Mouse (Mus musculus): Measurements from ENCODE around the gene Ctnna3. TPM values are rescaled to one million over a fixed set of nuclear protein-coding genes. Genes with fewer than 3 reads are reported as not detected.
"Not testable (repeated sequence)": the region's sequence is repeated elsewhere in the genome, so short reads cannot be mapped to it uniquely, and the experiment has no call there.

The Ctnna3 gene
- polyA plus RNA-seq, 1 experiment: 0.70 TPM

GRCm38 (mm10) chr10:64342702-64343379, 912.9 kb downstream of the Ctnna3 start:
- peak; percentile 52 to 71 for DNase-seq (ENCODE audit: extremely low spot score in 1 of 2, low spot score in 1 of 2)

GRCm38 (mm10) chr10:64373288-64373687, 943.4 kb downstream of the Ctnna3 start:
- no peak for DNase-seq (ENCODE audit: extremely low spot score in 1 of 2, low spot score in 1 of 2)

DNA sequence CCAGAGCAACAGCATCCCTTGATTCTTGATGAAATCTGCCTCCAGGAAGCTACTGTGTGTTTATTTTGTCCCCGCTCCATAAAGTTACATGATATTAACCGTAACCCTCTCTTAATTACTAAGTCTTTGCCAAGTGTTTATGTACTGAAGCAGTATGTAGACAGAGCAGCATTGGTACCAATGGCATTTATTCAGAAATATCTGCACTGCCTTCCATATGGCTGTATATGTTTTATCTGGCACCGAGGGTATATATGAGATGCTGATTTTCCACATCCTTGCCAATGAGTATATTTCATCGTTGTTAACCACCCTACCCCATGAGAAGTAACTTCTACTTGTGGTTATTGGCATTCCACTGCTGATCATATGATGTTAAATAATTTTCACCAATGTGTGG, 947.9 kb downstream of the Ctnna3 start:
- DNase-seq (ENCODE audit: extremely low spot score in 1 of 2, low spot score in 1 of 2): no peak

DNA sequence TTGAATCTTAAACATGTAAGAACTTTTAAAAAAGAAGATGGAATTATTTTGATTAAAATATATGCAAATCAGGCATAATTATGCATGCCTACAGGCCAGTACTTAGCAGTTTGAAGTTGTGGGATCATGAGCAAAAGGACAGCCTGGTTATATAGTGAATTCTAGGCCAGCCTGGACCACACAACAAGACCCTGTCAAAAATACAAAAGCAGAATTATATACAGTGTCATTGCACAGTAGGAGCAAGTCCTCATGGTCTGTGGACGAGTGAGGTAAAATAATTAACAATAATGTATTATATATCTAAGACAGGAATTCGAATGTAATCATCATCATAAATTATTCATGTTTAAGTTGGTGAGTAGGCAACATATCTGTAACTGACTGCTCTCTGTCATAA, 966.7 kb downstream of the Ctnna3 start:
- no peak for DNase-seq (ENCODE audit: extremely low spot score in 1 of 2, low spot score in 1 of 2)

DNA sequence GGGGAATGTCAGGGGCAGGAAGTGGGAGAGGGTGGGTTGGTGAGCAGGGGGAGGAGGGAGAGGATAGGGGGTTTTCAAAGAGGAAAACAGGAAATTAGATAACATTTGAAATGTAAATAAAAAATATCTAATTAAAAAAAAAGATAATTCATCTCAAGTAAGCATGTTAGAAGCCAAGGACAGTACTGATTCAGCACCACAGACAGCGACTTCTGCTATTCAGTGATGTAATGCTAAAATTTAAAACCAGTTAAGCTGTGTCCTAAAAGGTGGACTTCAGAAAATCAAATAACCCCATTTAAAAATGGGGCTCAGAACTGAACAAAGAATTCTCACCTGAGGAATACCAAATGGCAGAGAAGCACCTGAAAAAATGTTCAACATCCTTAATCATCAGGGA, 988.5 kb downstream of the Ctnna3 start:
- DNase-seq (ENCODE audit: extremely low spot score in 1 of 2, low spot score in 1 of 2): not testable (repeated sequence)

GRCm38 (mm10) chr10:64438736-64439135, 1008.8 kb downstream of the Ctnna3 start:
- DNase-seq (ENCODE audit: extremely low spot score in 1 of 2, low spot score in 1 of 2): no peak

GRCm38 (mm10) chr10:64448624-64449023, 1018.7 kb downstream of the Ctnna3 start:
- DNase-seq (ENCODE audit: extremely low spot score in 1 of 2, low spot score in 1 of 2): peak in 1 of 2 experiments; percentile 23

DNA sequence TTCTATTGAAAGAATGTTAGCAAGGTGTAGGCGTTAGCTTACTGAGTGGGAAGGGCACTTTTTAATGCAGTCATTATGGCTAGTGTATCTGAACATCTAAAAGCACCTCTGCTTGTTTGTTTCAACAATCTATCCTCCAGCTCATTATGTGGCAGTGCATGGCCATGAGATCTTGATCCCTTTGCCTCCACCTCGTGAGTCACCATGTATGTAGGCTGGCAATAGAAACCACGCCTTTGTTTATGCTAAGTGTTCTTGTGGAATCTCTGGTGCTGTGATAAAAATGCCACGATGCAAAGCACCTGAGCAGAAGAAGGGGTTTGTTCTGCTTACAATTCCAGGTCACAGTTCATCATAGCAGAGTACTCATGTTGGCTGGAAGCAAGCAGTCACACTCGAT, 1053.4 kb downstream of the Ctnna3 start:
- peak in 1 of 2 experiments; percentile 6 for DNase-seq (ENCODE audit: extremely low spot score in 1 of 2, low spot score in 1 of 2)

- no peak for DNase-seq (ENCODE audit: extremely low spot score in 1 of 2, low spot score in 1 of 2)
These were observed 1059.6 kb downstream of the Ctnna3 start for GRCm38 (mm10) chr10:64489471-64489870.

GRCm38 (mm10) chr10:64543647-64544046, 1113.7 kb downstream of the Ctnna3 start:
- DNase-seq (ENCODE audit: extremely low spot score in 1 of 2, low spot score in 1 of 2): no peak

DNA sequence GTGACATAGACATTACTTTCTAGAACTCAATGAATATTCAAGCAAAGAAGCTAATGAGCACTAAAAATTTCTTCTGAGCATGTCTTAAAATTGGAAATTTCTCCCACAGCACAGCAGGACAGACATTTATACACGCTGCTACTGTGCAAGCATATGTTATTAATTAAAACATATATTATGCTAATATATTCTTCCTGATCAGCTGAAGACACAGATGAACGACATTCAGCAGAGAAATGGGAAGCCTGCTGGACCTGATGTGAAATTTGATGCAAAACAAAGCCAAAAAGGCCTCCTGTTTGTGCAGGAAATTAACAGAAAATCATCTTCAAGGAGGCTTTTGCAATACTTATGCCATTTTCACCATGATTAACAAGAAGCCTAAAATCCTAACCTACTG, 1114.5 kb downstream of the Ctnna3 start:
- no peak for DNase-seq (ENCODE audit: extremely low spot score in 1 of 2, low spot score in 1 of 2)

GRCm38 (mm10) chr10:64571311-64571710, 1141.4 kb downstream of the Ctnna3 start:
- no peak for DNase-seq (ENCODE audit: extremely low spot score in 1 of 2, low spot score in 1 of 2)

DNA sequence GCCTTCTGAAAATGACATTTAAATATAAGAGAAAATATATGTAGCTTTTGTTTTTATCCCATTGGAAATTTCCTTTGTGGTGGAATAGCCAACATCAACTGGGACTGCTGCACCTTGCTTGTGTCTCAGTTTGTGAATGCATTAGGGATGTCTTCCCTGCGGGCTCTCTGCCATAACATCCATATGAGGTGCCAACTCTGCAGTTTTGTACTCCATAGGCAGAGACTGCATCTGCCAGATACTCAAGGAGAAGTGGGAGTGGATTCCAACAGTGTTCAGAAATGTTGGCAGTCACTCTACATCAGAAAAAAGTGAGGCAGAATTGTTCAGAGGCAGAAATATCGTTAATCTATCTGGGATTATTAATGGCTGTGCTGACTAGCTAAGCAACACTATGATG, 1158.2 kb downstream of the Ctnna3 start:
- DNase-seq (ENCODE audit: extremely low spot score in 1 of 2, low spot score in 1 of 2): peak; percentile 61 to 79

DNA sequence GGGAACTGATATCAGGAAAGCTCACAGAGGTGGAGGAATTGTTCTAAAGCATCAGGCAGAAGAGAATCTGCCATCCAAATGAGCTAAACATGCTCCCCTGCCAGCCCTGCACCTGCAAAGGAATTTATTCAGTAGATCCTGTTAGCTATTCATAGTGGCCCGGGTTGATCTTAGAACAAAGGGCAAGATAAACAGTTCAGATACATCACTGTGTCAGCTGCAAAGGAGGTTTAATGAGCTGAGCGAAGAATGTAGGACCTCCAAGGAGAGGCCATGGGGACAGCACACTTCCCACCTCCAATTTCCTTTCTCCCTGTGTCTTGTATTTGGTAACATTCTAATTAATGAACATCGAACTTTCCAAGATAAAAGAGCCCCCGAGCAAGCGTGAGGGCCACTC, 1206.9 kb downstream of the Ctnna3 start:
- DNase-seq (ENCODE audit: extremely low spot score in 1 of 2, low spot score in 1 of 2): no peak

DNA sequence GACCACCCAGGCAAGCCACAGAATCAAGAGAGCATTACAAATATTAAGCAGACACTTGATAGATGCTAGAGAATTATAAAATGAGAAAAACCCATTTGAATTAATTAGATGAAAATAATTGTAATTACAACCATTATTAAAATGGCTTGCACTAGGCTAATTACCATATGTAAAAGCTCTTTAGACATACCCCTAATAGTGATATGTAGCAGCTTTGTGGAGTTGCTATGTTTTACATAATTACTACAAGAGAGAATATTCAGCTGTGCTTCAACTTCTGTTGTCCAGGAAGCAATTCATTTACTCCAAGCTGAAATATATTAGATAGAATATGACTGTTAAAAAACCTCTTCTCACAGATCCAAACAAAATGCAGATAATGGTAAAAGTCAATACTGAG, 1209.2 kb downstream of the Ctnna3 start:
- DNase-seq (ENCODE audit: extremely low spot score in 1 of 2, low spot score in 1 of 2): no peak

GRCm38 (mm10) chr10:64641093-64641492, 1211.2 kb downstream of the Ctnna3 start:
- no peak for DNase-seq (ENCODE audit: extremely low spot score in 1 of 2, low spot score in 1 of 2)

- peak in 1 of 2 experiments; percentile 8 for DNase-seq (ENCODE audit: extremely low spot score in 1 of 2, low spot score in 1 of 2)
These were observed 1211.7 kb downstream of the Ctnna3 start for GRCm38 (mm10) chr10:64641576-64641975.

DNA sequence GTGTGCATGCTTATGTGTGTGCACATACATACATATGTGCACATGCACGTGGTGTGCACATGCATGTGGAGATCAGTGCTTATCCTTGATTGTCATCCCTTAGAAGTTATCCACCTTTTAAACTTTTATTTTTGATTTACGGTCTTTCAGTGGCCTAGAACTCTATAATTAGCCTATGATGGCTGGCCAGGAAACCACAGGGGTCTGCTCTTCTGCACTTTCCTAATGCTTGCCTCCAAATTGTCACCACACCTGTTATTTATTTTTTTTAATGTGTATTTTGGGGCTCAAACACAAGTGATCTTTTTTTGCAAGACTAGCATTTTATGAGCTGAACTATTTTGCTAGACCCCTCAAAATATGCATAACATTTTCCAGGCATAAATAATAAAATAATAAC, 1214.1 kb downstream of the Ctnna3 start:
- DNase-seq (ENCODE audit: extremely low spot score in 1 of 2, low spot score in 1 of 2): no peak

DNA sequence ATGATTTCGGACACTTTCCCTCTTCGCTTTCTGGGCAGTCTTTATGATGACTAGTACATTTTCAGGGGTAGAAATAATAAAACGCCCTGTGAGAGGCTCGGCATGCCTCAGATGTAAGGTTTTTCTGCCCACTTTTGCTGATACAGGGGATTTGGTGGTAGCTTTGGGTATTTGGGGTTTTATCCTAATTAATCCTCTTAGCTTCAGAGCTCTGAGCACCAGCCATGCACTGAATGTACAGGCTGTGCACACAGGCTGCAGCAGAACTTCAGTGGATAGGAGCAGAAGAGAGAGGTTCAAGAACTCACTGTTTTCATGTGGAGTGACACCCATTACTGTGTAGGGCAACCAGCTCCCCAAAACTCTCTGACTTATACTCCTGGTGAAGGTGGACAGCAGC, 1231.3 kb downstream of the Ctnna3 start:
- no peak for DNase-seq (ENCODE audit: extremely low spot score in 1 of 2, low spot score in 1 of 2)

- DNase-seq (ENCODE audit: extremely low spot score in 1 of 2, low spot score in 1 of 2): no peak
These were observed 1241.6 kb downstream of the Ctnna3 start for GRCm38 (mm10) chr10:64671469-64671868.

DNA sequence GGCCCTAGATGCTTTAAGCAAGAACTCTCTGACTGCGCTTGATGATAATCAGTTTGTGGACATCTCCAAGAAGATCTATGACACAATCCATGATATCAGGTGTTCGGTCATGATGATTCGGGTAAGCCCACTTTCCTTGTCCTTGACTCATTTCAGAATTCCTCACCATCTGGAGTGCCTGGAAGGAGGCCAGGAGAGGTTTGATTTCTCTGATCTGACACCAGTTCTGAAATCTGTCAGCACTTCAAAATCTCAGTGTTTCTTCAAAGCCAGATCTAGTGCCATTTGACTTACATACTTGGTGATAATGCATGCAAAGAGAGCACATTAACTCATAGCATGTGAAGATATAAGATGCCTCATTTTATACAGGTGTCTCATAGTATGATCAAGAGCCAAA, 1245.9 kb downstream of the Ctnna3 start:
- peak; percentile 1 to 20 for DNase-seq (ENCODE audit: extremely low spot score in 1 of 2, low spot score in 1 of 2)

- DNase-seq (ENCODE audit: extremely low spot score in 1 of 2, low spot score in 1 of 2): no peak
These were observed 1280.1 kb downstream of the Ctnna3 start for GRCm38 (mm10) chr10:64710017-64710416.

GRCm38 (mm10) chr10:64718036-64718435, 1288.1 kb downstream of the Ctnna3 start:
- peak in 1 of 2 experiments; percentile 11 for DNase-seq (ENCODE audit: extremely low spot score in 1 of 2, low spot score in 1 of 2)
